Mouse (Mus musculus) megakaryocyte, embryonic 14.5 days (primary cell): ENCODE results near the gene Shbg. TPM values are rescaled to one million over a fixed set of nuclear protein-coding genes. Genes with fewer than 3 reads are reported as not detected.
A peak's percentile ranks its signal among the peaks of the same experiment; 100 is the strongest.

Experiments used
- H3K27me3 ChIP-seq: replicated peaks from 2 replicates; pipeline ENCODE3; 2012; ENCODE audit warnings: inconsistent platforms
- H3K36me3 ChIP-seq: replicated peaks from 2 replicates; pipeline ENCODE3; 2012; ENCODE audit warnings: low read length, inconsistent platforms, mixed read lengths
- H3K4me1 ChIP-seq: 2 replicates; pipeline ENCODE4 v1.6.1; 2012; ENCODE audit warnings: inconsistent platforms
- H3K4me3 ChIP-seq: replicated peaks from 2 replicates; pipeline ENCODE3; 2012; ENCODE audit warnings: moderate library complexity, mild to moderate bottlenecking, inconsistent platforms
- H3K9me3 ChIP-seq: 2 replicates; pipeline ENCODE4 v1.6.1; 2012; ENCODE audit warnings: inconsistent platforms
- FLI1 ChIP-seq: IDR thresholded peaks from 2 replicates; pipeline ENCODE4 v1.6.1; 2012; ENCODE audit warnings: low read length, inconsistent platforms, mixed read lengths
- GATA1 ChIP-seq: IDR thresholded peaks from 3 replicates; pipeline ENCODE4 v1.6.1; 2012; ENCODE audit warnings: mixed read lengths, low read length, inconsistent platforms, borderline replicate concordance
- polyA plus RNA-seq: library from polyadenylated mRNA; stranded (reverse); fragments of >175 nt; gene quantifications from 2 replicates; pipeline ENCODE4 v1.2.3, GENCODE M21; 2012; ENCODE audit warnings: low replicate concordance; ENCODE audit not compliant: insufficient read depth

Gene Shbg
- polyA plus RNA-seq: not detected in 2 replicates

DNA sequence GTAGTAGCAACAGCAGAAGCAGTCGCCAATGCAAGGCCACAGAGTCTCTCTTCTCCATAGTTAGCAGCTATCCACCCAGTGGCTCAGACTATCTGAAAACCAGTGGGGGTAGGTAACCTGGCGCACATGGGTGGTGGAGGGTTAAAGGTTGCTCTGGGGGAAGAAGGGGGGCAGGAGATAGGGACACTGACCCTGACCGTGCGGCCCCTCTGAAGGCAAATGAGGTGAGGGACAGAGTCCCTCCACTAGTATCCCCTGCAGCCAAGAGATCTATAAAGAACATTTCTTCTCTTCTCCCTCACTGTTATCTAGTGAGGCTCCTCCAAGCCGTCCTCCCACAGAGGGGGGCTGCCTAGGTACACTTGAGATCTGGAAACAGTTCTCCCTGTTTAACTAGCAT lies at the start of gene Shbg:
Gene Shbg (minus strand): TSS at position 101 of the 400 bp plus-strand sequence.
- Histone ChIP-seq H3K36me3 (no peaks in the 10 kb centered on the region), H3K27me3 (peaks cover 46% of the 10 kb centered on the region), H3K4me3 (no peak within 1 kb of the TSS), H3K4me1 (peaks cover 48% of the 10 kb centered on the region), H3K9me3 (no peaks in the 10 kb centered on the region)
- TF ChIP-seq FLI1 (no peak), GATA1 (no peak)

DNA sequence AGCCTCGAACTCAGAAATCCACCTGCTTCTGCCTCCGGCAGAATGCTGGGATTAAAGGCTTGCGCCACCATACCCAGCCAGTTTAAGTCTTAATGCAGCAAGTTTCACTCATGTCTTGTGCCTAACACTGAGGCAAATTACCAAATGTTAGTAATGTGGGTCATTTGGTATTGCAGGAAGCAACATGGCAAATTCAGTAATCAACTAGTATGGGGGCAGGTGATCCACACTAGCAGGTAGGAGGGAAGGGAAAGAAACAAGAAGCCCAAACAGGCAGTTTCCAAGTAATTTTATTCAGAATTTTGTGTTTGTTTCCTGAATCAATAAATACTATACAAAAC lies 48.9 kb upstream of the Shbg start:
- no peak overlapping the region for H3K4me3 ChIP-seq
- TF ChIP-seq GATA1 (no peak), FLI1 (no peak)
- H3K27me3 ChIP-seq: no peaks in the 10 kb centered on the region
- no peaks in the 10 kb centered on the region for H3K9me3 ChIP-seq
- H3K4me1 ChIP-seq: peaks cover 78% of the 10 kb centered on the region
- H3K36me3 ChIP-seq: peaks cover 71% of the 10 kb centered on the region

DNA sequence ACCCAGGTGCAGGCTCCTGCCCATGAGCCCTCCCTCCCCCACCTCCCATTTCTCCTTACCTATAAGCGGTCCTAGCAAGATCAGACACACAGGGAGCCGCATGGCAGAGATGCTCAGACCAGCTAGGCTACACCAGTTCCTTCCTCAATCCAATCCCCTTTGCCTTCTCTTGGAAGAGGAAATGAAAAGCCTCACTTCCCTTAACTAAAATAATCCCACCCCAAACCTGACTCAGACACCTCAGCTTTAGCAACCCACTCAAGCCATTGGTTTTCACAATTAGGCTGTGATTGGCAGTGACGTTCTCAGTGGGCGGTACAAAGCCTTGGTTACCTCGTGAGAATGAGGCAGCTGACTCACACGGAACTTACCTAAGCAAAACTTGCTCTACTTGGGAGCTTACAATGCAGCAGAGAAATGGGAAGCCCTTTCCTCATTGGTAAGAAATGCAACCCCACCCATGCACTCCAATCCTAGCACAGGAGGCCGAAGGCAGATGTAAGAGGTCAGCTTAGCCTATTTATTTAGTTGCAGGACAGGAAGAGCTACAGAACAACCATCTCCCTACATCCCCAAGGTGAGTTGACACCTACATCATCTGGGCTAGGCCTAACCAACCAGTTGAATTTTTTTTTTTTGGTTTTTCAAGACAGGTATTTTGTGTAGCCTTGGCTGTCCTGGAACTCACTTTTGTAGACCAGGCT lies 48.4 kb upstream of the Shbg start, which contains the start of gene Cd68:
Gene Cd68 (minus strand): TSS at position 193 of the 704 bp plus-strand sequence.
- TF ChIP-seq FLI1: no peak
- no peaks in the 10 kb centered on the region for H3K27me3 ChIP-seq
- H3K36me3 ChIP-seq: peaks cover 71% of the 10 kb centered on the region
- H3K9me3 ChIP-seq: no peaks in the 10 kb centered on the region
- peak within 1 kb of the TSS; percentile 94 for H3K4me3 ChIP-seq
- H3K4me1 ChIP-seq: peaks cover 84% of the 10 kb centered on the region

DNA sequence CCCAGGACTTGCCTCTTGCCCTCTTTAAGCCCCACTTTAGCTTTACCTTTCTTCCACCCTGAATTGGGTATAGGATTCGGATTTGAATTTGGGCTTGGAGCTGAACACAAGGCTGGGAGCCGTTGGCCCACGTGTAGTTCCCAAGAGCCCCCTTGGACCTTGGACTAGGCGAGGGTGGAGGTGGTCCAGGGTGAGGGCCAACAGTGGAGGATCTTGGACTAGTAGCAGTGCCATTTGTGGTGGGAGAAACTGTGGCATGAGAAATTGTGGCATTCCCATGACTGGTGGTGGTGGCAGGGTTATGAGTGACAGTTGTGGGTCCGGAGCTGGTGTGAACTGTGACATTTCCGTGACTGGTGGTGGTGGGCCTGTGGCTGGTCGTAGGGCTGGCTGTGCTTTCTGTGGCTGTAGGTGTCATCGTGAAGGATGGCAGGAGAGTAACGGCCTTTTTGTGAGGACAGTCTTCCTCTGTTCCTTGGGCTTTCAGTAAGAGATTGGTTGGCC lies 47.8 kb upstream of the Shbg start:
- Histone ChIP-seq H3K9me3 (no peaks in the 10 kb centered on the region), H3K4me3 (peak overlapping the region; percentile 94), H3K36me3 (peaks cover 66% of the 10 kb centered on the region), H3K27me3 (no peaks in the 10 kb centered on the region), H3K4me1 (peaks cover 84% of the 10 kb centered on the region)
- TF ChIP-seq GATA1: no peak
- no peak for TF ChIP-seq FLI1

DNA sequence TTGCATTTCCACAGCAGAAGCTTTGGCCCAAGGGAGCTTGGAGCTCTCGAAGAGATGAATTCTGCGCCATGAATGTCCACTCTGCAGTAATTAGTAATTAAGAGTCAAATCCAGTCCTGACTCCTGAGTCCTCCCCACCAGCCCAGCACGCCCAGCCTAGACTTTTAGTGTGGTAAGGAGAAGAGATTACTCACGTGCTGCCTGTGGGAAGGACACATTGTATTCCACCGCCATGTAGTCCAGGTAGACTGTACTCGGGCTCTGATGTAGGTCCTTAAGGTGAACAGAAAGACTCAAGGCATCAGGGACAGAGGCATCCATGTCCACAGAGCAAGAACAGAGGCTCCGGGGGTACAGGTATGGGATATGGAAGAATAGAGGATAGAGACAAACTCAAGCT lies 47.1 kb upstream of the Shbg start:
- H3K36me3 ChIP-seq: peaks cover 64% of the 10 kb centered on the region
- no peaks in the 10 kb centered on the region for H3K27me3 ChIP-seq
- TF ChIP-seq FLI1 (no peak), GATA1 (no peak)
- no peaks in the 10 kb centered on the region for H3K9me3 ChIP-seq
- H3K4me3 ChIP-seq: peak overlapping the region; percentile 94
- peaks cover 83% of the 10 kb centered on the region for H3K4me1 ChIP-seq

DNA sequence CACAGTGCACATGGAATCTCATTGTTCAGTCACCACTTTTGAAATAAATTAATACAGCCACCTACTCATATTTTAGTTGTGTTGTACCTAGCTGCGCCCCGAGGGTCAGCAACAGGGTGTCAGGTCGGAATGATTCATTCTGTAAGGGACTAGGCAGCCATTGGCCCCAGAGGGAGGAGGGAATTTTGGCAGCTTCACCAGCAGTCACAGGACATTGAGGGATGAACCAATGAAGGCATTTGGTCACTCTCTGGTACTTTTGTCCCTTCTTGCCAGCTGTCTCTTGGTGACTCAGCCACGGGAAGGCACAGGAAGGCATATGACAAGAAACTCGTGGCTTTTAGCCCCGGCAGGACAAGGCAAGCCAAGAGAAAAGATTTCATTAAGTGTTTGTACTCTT lies 46.1 kb upstream of the Shbg start:
- Histone ChIP-seq H3K36me3 (peaks cover 59% of the 10 kb centered on the region), H3K4me1 (peaks cover 80% of the 10 kb centered on the region), H3K9me3 (no peaks in the 10 kb centered on the region), H3K4me3 (peak overlapping the region; percentile 94), H3K27me3 (no peaks in the 10 kb centered on the region)
- TF ChIP-seq GATA1: no peak
- no peak for TF ChIP-seq FLI1

DNA sequence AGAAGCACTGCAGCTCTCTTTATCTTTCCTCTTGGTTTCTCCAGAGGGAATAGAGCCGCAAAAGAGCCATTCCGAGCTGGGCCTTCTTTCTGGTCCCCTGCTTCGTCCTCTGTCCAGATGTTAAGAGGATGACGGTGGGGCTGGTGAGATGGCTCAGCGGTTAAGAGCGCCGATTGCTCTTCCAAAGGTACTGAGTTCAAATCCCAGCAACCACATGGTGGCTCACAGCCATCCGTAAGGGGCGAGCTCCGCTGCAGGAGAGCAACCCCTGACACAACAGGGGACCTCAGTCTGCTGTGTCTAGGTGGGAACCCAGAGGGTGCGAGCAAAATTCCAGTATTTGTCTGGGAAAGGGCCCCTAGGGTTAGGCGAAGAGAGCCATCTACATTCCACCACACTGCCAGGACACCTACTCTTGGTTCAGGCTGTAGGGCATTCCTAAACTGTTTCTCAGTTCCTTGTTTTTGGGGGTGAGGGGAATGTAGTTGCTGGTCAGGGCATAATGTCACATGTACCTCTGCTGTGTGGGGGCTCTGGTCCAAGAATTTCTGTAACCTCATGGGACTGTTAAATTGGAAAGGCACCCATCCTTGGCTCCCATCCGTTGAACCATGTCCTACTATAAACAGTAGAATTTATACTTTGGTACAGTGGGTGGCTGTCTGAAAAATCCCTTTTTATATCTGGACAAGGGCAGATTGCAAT lies 45.4 kb upstream of the Shbg start:
- H3K36me3 ChIP-seq: peaks cover 59% of the 10 kb centered on the region
- no peaks in the 10 kb centered on the region for H3K27me3 ChIP-seq
- no peaks in the 10 kb centered on the region for H3K9me3 ChIP-seq
- peak overlapping the region; percentile 94 for H3K4me3 ChIP-seq
- TF ChIP-seq GATA1 (no peak), FLI1 (no peak)
- peaks cover 80% of the 10 kb centered on the region for H3K4me1 ChIP-seq

DNA sequence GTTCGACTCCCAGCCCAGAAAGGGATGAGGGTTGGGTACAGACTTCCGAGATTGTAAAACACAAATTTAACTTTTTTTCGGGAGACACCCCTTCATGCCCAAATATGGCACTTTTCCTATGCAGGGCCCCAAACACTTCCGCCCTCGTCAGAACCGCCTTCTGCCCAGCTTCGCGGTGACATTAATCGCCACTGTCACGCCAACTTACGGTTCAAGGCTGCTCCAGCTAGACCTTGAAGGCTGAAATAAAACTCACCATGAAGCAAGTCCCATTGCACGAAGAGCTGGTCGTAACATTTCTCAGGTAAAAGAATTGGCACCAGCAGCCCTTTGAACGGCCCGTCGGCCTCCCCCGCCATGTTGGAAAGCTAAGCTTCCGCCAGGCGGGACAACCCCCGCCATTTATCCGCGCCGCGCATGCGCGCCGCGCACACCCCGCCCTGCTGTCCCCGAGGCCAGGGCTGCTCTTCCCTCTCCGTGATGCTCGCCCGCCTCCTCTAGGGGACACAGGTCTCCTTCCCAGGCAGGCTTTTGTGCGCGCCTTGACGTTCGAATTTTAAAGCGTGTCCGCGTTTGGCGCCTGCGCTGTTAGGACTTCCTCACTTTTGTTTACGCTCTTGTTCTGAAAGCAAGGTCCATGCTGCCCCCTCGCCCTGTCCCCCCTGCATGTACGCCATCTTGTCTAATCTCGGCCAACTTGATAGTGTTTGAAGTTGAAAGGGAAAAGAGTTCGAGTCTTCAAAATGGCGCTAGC lies 44.7 kb upstream of the Shbg start, which contains the start of gene Mpdu1:
Gene Mpdu1 (minus strand): TSS at position 430 of the 754 bp plus-strand sequence.
- TF ChIP-seq GATA1 (no peak), FLI1 (0 out of 2 replicates have a peak, but pooled peaks have one; percentile 15)
- H3K4me1 ChIP-seq: peaks cover 80% of the 10 kb centered on the region
- no peaks in the 10 kb centered on the region for H3K27me3 ChIP-seq
- H3K9me3 ChIP-seq: no peaks in the 10 kb centered on the region
- peak within 1 kb of the TSS; percentile 94 for H3K4me3 ChIP-seq
- peaks cover 59% of the 10 kb centered on the region for H3K36me3 ChIP-seq

DNA sequence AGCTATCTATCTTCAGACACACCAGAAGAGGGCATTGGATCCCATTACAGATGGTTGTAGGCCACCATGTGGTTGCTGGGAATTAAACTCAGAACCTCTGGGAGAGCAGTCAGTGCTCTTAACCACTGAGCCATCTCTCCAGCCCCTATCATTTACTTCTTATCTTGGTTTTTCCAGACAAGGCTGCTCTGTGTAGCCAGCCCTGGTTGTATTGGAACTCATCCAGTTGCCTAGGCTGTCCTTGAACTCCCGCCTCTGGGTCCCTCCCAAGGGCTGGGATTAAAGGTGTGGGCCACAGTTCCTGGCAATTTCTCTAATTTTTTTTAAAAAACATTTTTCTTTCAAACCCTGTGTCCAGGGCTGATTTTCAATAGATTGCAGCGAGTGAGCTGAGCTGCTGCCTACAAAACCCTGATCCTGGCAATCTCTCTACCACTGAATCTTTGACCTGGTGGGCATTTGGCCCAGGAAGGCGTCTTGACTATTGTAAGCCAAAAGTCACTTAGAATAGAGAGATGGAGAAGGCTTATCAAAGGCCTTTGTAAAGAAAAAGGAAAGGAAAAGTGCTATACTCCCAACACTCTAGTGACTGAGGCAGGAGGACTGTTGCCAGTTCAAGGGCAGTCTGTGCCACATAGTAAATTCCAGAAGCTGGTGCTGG lies 43.6 kb upstream of the Shbg start:
- H3K27me3 ChIP-seq: no peaks in the 10 kb centered on the region
- H3K36me3 ChIP-seq: peaks cover 64% of the 10 kb centered on the region
- peaks cover 87% of the 10 kb centered on the region for H3K4me1 ChIP-seq
- TF ChIP-seq GATA1: no peak
- TF ChIP-seq FLI1: no peak
- no peaks in the 10 kb centered on the region for H3K9me3 ChIP-seq
- H3K4me3 ChIP-seq: peak overlapping the region; percentile 94
